Mouse (Mus musculus): ENCODE data around the gene Nif3l1. TPM values are rescaled to one million over a fixed set of nuclear protein-coding genes. Genes with fewer than 3 reads are reported as not detected.

Nif3l1 gene
- polyA plus RNA-seq, 1 experiment: 22.2 TPM

- no peak for DNase-seq (ENCODE audit: low spot score)
Measured at GRCm38 (mm10) chr1:58458175-58458574, 13.2 kb downstream of the Nif3l1 start.

DNA sequence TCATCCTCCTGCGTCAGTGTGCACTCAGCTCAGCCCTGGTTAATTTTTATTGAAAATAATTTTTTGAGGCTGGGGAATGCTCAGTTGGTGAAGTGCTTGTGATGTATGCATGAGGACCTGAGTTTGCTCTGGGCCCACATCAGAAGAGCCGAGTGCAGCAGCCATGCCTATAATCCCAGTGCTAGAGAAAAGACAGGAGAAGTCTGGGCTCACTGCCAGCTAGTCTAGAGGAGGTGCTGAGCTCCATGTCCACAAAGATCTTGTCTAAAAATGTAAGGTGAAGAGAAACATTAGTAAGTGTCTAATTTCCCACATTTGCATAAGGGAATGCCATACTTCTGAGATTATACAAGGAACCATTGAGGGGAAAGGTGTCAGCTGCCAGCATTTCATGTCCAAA lies 13.9 kb downstream of the Nif3l1 start:
- no peak for DNase-seq (ENCODE audit: low spot score)

GRCm38 (mm10) chr1:58460566-58460965 lies 15.6 kb downstream of the Nif3l1 start:
- DNase-seq (ENCODE audit: low spot score): no peak

- no peak for DNase-seq (ENCODE audit: low spot score)
Measured at GRCm38 (mm10) chr1:58463935-58464334, 19.0 kb downstream of the Nif3l1 start.

- DNase-seq (ENCODE audit: low spot score): no peak
Measured at GRCm38 (mm10) chr1:58465042-58465441, 20.1 kb downstream of the Nif3l1 start.

GRCm38 (mm10) chr1:58465561-58465960 lies 20.6 kb downstream of the Nif3l1 start:
- DNase-seq (ENCODE audit: low spot score): no peak

- no peak for DNase-seq (ENCODE audit: low spot score)
Measured at GRCm38 (mm10) chr1:58475662-58476061, 30.7 kb downstream of the Nif3l1 start.

DNA sequence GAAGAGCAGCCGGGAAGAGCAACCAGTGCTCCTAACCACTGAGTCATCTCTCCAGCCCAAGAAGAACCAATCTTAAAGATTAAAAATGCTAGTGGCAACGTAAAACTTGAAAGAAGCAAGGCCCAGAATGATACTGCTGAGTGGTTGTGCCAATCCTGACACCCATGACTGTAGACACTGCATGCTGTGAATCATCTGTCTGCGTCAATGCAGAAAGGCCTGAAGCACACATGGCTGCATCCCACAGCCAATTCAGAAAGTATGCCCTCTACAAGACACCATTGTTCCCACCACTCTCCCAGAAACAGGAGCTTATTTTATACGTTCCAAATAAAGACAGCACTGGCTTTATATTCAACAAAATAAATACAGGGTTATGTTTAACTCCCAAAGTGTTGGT lies 37.7 kb downstream of the Nif3l1 start:
- no peak for DNase-seq (ENCODE audit: low spot score)

- DNase-seq (ENCODE audit: low spot score): no peak
Measured at GRCm38 (mm10) chr1:58495603-58496002, 50.7 kb downstream of the Nif3l1 start.

- DNase-seq (ENCODE audit: low spot score): no peak
Measured at GRCm38 (mm10) chr1:58497678-58498077, 52.7 kb downstream of the Nif3l1 start.

GRCm38 (mm10) chr1:58498758-58499157 lies 53.8 kb downstream of the Nif3l1 start:
- no peak for DNase-seq (ENCODE audit: low spot score)

- no peak for DNase-seq (ENCODE audit: low spot score)
Measured at GRCm38 (mm10) chr1:58503134-58503533, 58.2 kb downstream of the Nif3l1 start.

GRCm38 (mm10) chr1:58503793-58504370 lies 58.9 kb downstream of the Nif3l1 start:
- DNase-seq (ENCODE audit: low spot score): no peak

DNA sequence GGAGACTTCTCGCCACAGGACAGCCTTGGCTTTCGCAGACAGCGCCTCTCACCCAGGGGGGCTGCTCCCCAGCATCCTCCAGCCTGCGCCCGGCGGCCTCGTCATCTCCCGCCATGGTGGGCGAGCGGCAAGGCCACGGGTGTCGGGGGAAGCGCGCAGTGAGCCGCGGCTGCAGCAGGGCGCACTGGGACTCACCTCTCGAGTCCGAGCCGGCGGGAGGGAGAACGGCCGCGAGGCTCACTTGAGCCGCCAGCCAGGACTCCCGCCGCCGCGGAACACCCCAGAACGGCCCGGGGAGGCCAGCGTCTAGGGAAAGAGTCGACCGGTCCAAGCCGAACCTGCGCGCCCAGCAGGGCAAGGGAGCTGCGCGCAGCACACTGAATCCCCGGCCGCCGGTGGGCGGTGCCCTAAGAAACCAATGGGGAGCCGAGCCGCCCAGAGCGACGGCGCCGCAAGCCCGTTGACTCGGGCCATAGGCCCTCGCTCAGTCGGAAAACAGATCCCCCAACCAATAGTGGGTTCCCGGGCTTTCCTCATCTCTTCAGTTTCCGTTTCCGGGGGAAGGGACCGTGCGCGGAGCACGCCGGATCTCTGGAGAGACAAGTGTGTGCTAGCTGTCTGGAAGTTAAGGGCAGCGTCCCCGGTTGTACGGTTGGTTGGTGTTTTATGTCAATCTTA lies 59.8 kb downstream of the Nif3l1 start, which contains the start of gene Orc2:
Gene Orc2 (minus strand): TSS at position 533 of the 678 bp plus-strand sequence.
- peak; percentile 83 for DNase-seq (ENCODE audit: low spot score)

- no peak for DNase-seq (ENCODE audit: low spot score)
Measured at GRCm38 (mm10) chr1:58507249-58507648, 62.3 kb downstream of the Nif3l1 start.

Other genes starting within 250 kb of the Nif3l1 start
- gene Aox4, start 234.8 kb upstream of the Nif3l1 start, polyA plus RNA-seq (2012; rRNA removed): 0.07 and 0.13 TPM in 2 replicates
- 0.06 and 0.07 TPM in 2 replicates for gene Aox2, start 166.8 kb upstream of the Nif3l1 start, polyA plus RNA-seq (2012; rRNA removed)
- gene Bzw1, start 52.3 kb upstream of the Nif3l1 start, polyA plus RNA-seq (2012; rRNA removed): 63.2 and 69.3 TPM in 2 replicates
- 320 and 406 TPM in 2 replicates for gene Clk1, start 21.1 kb upstream of the Nif3l1 start, polyA plus RNA-seq (2012; rRNA removed)
- gene Ppil3, start 335 bp downstream of the Nif3l1 start, polyA plus RNA-seq (2012; rRNA removed): 32.4 and 33.3 TPM in 2 replicates
- 15.0 and 15.9 TPM in 2 replicates for gene Orc2, start 60.0 kb downstream of the Nif3l1 start, polyA plus RNA-seq (2012; rRNA removed)
- 5.3 and 5.7 TPM in 2 replicates for gene Fam126b, start 141.2 kb downstream of the Nif3l1 start, polyA plus RNA-seq (2012; rRNA removed)
- gene Ndufb3, start 141.2 kb downstream of the Nif3l1 start, polyA plus RNA-seq (2012; rRNA removed): 176 and 214 TPM in 2 replicates